Mouse (Mus musculus) testis, adult 2 months (tissue): ENCODE measurements around the gene Rmi2. TPM values are rescaled to one million over a fixed set of nuclear protein-coding genes. Genes with fewer than 3 reads are reported as not detected.

Experiments
- H3K27ac ChIP-seq: fragments of 200-500 bp; 2 replicates; pipeline ENCODE4 v1.5.1; 2012; ENCODE audit warnings: low read depth, low read length; ENCODE audit not compliant: control insufficient read depth, insufficient read depth
- H3K27me3 ChIP-seq: fragments of 200-500 bp; 2 replicates; pipeline ENCODE4 v1.6.1; 2012; ENCODE audit warnings: mild to moderate bottlenecking, low read length, moderate library complexity; ENCODE audit not compliant: control insufficient read depth, insufficient read depth
- H3K36me3 ChIP-seq: fragments of 200-500 bp; 2 replicates; pipeline ENCODE4 v1.6.1; 2012; ENCODE audit warnings: mild to moderate bottlenecking, low read length; ENCODE audit not compliant: control insufficient read depth, insufficient read depth
- H3K4me1 ChIP-seq: fragments of 200-500 bp; 2 replicates; pipeline ENCODE4 v1.6.1; 2012; ENCODE audit warnings: low read length; ENCODE audit not compliant: control insufficient read depth, insufficient read depth
- H3K4me3 ChIP-seq: fragments of 200-500 bp; 2 replicates; pipeline ENCODE4 v1.5.1; 2012; ENCODE audit warnings: low read depth, mild to moderate bottlenecking, low read length, moderate library complexity, mixed read lengths; ENCODE audit not compliant: control insufficient read depth
- CTCF ChIP-seq: fragments of 200-500 bp; IDR thresholded peaks from 2 replicates; pipeline ENCODE4 v1.5.1; 2012; ENCODE audit warnings: low read depth, mild to moderate bottlenecking, inconsistent platforms, low read length, moderate library complexity; ENCODE audit not compliant: control insufficient read depth, insufficient read depth, insufficient replicate concordance
- POLR2A ChIP-seq: fragments of 200-500 bp; IDR thresholded peaks from 2 replicates; pipeline ENCODE4 v1.6.1; 2012; ENCODE audit warnings: low read depth, mild to moderate bottlenecking, inconsistent platforms, low read length, moderate library complexity; ENCODE audit not compliant: control insufficient read depth
- polyA plus RNA-seq: library from polyadenylated mRNA; depleted of rRNA; stranded (reverse); fragments of >200 nt; gene quantifications from 2 replicates; pipeline ENCODE4 v1.2.3, GENCODE M21; 2012

The Rmi2 gene
- polyA plus RNA-seq, 1 experiment: 1.7 TPM

DNA sequence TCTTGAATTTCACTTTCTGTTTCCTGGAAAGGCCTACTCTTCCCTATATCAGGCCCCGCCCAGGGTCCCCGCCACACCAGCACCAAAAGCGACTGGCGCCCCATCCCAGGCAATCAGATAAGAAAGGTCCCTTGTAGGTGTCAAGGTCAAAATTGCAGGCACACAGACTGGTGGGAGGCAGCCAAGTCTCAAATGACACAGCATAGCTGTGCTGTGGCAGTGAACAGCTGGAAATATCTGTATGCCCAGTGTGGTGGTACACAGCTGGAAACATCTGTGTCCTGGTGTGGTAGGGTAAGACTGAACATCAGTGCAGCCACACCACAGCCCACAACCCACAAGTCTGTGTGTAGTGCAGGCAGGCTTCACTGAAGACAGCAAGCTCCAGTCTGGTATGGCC, 20.0 kb upstream of the Rmi2 start:
- Histone ChIP-seq H3K27ac (no peak overlapping the region), H3K36me3 (no peaks in the 10 kb centered on the region), H3K27me3 (no peaks in the 10 kb centered on the region), H3K4me1 (no peaks in the 10 kb centered on the region), H3K4me3 (no peak overlapping the region)
- TF ChIP-seq CTCF (no peak), POLR2A (no peak)

DNA sequence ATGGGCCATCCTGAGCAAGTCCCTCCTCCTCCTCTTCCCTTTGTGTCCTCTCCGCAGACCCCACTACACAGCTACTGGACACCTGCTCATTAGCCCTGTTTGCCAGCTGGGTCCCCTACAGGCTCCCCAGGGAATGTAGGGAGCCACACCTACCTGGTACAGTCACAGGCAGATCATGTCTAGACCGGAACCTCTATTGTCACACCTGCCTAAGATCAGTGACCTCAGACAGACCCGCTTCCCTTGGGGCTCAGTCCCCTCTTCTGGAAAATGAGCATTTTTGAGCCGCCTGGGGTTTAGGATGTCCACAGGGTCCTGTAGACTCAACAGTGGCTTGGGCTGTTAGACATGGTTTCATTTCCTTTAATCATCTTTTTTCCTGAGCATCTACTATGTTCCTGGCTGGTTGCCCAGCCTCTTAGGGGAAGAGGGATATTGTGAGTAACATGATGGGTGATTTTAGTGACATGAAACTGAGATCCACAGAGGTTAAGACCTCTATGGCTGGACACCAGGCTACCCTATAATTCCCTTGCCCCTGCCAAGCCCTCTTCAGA, 16.2 kb upstream of the Rmi2 start:
- Histone ChIP-seq H3K4me3 (no peak overlapping the region), H3K36me3 (no peaks in the 10 kb centered on the region), H3K27me3 (no peaks in the 10 kb centered on the region), H3K27ac (no peak overlapping the region), H3K4me1 (no peaks in the 10 kb centered on the region)
- TF ChIP-seq CTCF: no peak
- TF ChIP-seq POLR2A: no peak

DNA sequence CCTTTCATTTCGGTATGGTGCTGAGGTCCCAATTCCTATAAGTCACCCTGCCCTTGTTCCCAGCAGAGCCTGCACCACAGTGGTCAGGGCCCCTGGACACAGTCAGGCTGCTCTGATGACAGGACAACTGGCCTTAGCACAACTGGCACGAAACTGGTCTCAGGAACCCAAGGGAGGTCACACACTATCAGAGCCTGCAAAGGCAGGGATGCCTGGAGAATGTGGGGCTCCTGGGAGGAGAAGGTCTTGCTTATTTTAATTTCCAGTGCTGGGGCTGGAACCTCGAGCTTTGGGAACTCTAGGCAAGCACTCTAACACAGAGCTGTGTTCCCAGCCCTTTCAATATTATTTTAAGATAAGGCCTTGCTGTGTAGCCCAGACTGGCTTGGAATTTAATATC, 14.9 kb upstream of the Rmi2 start:
- Histone ChIP-seq H3K27me3 (no peaks in the 10 kb centered on the region), H3K4me1 (no peaks in the 10 kb centered on the region), H3K36me3 (no peaks in the 10 kb centered on the region), H3K27ac (no peak overlapping the region), H3K4me3 (no peak overlapping the region)
- no peak for TF ChIP-seq POLR2A
- TF ChIP-seq CTCF: no peak

DNA sequence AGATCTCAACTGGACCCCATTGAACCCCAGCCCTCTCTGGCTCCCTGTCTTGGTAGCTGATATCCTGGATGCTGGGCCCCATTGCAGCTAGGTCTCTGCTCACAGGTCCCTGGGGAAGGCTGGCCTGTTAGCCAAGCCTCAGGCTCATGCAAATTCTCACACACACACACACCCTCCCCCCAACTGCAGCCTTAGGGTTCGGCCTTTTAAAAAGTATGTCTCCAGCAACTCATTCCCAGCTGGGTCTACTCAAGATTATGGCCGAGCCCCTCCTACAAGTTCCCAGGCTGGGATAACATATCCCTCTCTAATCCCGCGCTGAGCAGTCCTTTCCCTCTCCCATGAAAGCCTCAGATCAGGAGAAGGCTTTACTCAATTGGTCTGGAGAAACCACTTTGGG, 13.5 kb upstream of the Rmi2 start:
- H3K27me3 ChIP-seq: no peaks in the 10 kb centered on the region
- no peak overlapping the region for H3K27ac ChIP-seq
- no peak for TF ChIP-seq CTCF
- no peak for TF ChIP-seq POLR2A
- H3K4me3 ChIP-seq: no peak overlapping the region
- H3K36me3 ChIP-seq: no peaks in the 10 kb centered on the region
- no peaks in the 10 kb centered on the region for H3K4me1 ChIP-seq

DNA sequence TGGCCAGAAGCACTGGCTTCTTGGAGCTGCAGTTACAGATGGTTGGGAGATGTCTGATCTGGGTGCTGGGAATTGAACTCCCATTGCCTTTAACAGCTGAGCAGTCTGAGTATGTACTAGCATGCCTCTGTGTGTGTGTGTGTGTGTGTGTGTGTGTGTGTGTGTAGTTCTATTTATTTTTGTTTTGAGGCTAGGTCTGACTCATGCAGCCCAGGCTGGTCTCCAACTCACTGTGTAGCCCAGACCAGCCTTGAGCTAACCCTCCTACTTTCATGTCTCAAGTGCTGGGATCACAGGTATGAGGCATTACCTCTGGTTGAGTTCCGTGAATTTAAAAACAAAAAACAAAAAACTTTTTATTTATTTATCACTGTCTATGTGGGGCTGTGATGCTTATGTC, 10.3 kb upstream of the Rmi2 start:
- TF ChIP-seq POLR2A (no peak), CTCF (no peak)
- no peaks in the 10 kb centered on the region for H3K27me3 ChIP-seq
- H3K4me3 ChIP-seq: no peak overlapping the region
- no peaks in the 10 kb centered on the region for H3K4me1 ChIP-seq
- H3K27ac ChIP-seq: no peak overlapping the region
- no peaks in the 10 kb centered on the region for H3K36me3 ChIP-seq

DNA sequence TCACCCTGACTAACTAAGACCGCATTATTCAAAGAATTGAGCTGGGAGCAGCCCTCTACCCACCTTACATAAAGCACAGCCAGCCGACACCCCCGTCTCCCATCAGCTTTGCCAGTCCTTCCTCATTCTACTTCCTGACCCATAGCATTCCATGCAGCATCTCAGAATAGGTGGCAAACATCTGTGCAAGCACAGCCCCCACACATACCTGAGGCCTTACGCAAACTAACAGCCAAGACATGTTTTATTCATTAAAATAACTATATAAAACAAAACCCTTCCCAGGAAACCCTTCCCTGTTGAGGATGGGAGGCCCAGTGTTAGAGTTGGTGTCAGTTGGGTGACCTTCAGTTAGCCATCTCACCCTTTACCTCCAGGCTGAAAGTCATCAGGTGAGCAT, 9.0 kb upstream of the Rmi2 start:
- no peak for TF ChIP-seq CTCF
- TF ChIP-seq POLR2A: no peak

DNA sequence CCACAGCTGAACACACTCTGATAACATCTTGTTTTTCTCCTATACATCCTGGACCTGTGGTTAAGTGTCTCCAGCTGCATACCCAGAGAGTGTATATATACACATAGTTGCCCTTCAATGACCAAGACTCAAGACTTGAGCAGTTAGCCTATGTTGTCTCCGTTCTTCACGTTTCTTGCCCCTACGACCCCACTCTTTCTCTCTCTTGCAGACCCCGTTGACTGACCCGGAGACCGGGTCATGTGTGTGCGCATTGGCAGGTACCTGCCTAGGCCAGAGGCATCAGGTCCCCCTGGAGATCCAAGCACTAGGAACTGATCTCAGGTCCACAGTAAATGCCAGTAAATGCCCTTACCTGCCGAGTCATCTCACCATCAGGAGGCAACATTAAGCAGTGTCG, 7.6 kb upstream of the Rmi2 start:
- Histone ChIP-seq H3K4me3 (no peak overlapping the region), H3K36me3 (no peaks in the 10 kb centered on the region), H3K27me3 (no peaks in the 10 kb centered on the region), H3K4me1 (no peaks in the 10 kb centered on the region), H3K27ac (no peak overlapping the region)
- TF ChIP-seq CTCF: no peak
- TF ChIP-seq POLR2A: no peak

More for the DNA sequence above, 9.0 kb upstream of the Rmi2 start:
- no peaks in the 10 kb centered on the region for H3K36me3 ChIP-seq
- no peak overlapping the region for H3K4me3 ChIP-seq
- no peaks in the 10 kb centered on the region for H3K4me1 ChIP-seq
- H3K27me3 ChIP-seq: no peaks in the 10 kb centered on the region
- no peak overlapping the region for H3K27ac ChIP-seq
